Mouse (Mus musculus) right cerebral cortex, postnatal 14 days (tissue): ENCODE data around the gene Iqsec1.
A peak's percentile ranks its signal among the peaks of the same experiment; 100 is the strongest.

Experiments used
- DNase-seq: peaks from one replicate; pipeline ENCODE4 v3.0.0; 2022

Gene Iqsec1

GRCm38 (mm10) chr6:90887024-90887775 lies 101.3 kb downstream of the Iqsec1 start:
- DNase-seq = no peak

GRCm38 (mm10) chr6:90885626-90886025 lies 102.9 kb downstream of the Iqsec1 start:
- DNase-seq = no peak

GRCm38 (mm10) chr6:90884631-90885030 lies 103.9 kb downstream of the Iqsec1 start:
- no peak for DNase-seq

GRCm38 (mm10) chr6:90880975-90881374 lies 107.5 kb downstream of the Iqsec1 start:
- no peak for DNase-seq

- peak; percentile 22 for DNase-seq
Observed at GRCm38 (mm10) chr6:90880404-90880803, 108.1 kb downstream of the Iqsec1 start.

GRCm38 (mm10) chr6:90871581-90871980 lies 116.9 kb downstream of the Iqsec1 start:
- DNase-seq = peak; percentile 46

GRCm38 (mm10) chr6:90868033-90868432 lies 120.5 kb downstream of the Iqsec1 start:
- DNase-seq = no peak

- no peak for DNase-seq
Observed at GRCm38 (mm10) chr6:90861370-90861769, 127.1 kb downstream of the Iqsec1 start.

GRCm38 (mm10) chr6:90857844-90858243 lies 130.6 kb downstream of the Iqsec1 start:
- DNase-seq = no peak

- no peak for DNase-seq
Observed at GRCm38 (mm10) chr6:90852360-90852759, 136.1 kb downstream of the Iqsec1 start.

GRCm38 (mm10) chr6:90848068-90848467 lies 140.4 kb downstream of the Iqsec1 start:
- DNase-seq = no peak

- DNase-seq = no peak
Observed at GRCm38 (mm10) chr6:90847523-90847922, 141.0 kb downstream of the Iqsec1 start.

GRCm38 (mm10) chr6:90839972-90840371 lies 148.5 kb downstream of the Iqsec1 start:
- DNase-seq = no peak

- no peak for DNase-seq
Observed at GRCm38 (mm10) chr6:90836749-90837148, 151.7 kb downstream of the Iqsec1 start.

- peak; percentile 68 for DNase-seq
Observed at GRCm38 (mm10) chr6:90829536-90829935, 158.9 kb downstream of the Iqsec1 start.

- DNase-seq = no peak
Observed at GRCm38 (mm10) chr6:90825063-90825462, 163.4 kb downstream of the Iqsec1 start.

- no peak for DNase-seq
Observed at GRCm38 (mm10) chr6:90823322-90823721, 165.2 kb downstream of the Iqsec1 start.

- DNase-seq = no peak
Observed at GRCm38 (mm10) chr6:90821916-90822602, 166.4 kb downstream of the Iqsec1 start.

- DNase-seq = no peak
Observed at GRCm38 (mm10) chr6:90819880-90820279, 168.6 kb downstream of the Iqsec1 start.

- DNase-seq = peak; percentile 71
Observed at GRCm38 (mm10) chr6:90818956-90819355, 169.5 kb downstream of the Iqsec1 start.

GRCm38 (mm10) chr6:90816551-90816950 lies 171.9 kb downstream of the Iqsec1 start:
- no peak for DNase-seq

- no peak for DNase-seq
Observed at GRCm38 (mm10) chr6:90815341-90815740, 173.1 kb downstream of the Iqsec1 start.

GRCm38 (mm10) chr6:90813526-90813925 lies 175.0 kb downstream of the Iqsec1 start:
- DNase-seq = no peak

- no peak for DNase-seq
Observed at GRCm38 (mm10) chr6:90812584-90812983, 175.9 kb downstream of the Iqsec1 start.
